Mouse (Mus musculus) brain, embryonic 14.5 days (tissue): ENCODE results near the gene Trim27.

ENCODE experiments used
- CTCF ChIP-seq: fragments of 200-500 bp; IDR thresholded peaks from 2 replicates; pipeline ENCODE4 v1.5.1; 2012; ENCODE audit warnings: inconsistent platforms, mild to moderate bottlenecking, moderate library complexity, borderline replicate concordance; ENCODE audit not compliant: insufficient read depth, insufficient read length; ENCODE audit errors: extremely low read depth
- POLR2A ChIP-seq: fragments of 200-500 bp; IDR thresholded peaks from 2 replicates; pipeline ENCODE4 v1.6.1; 2012; ENCODE audit warnings: mild to moderate bottlenecking, inconsistent platforms, borderline replicate concordance; ENCODE audit not compliant: poor library complexity, insufficient read depth, insufficient read length, severe bottlenecking; ENCODE audit errors: extremely low read depth

DNA sequence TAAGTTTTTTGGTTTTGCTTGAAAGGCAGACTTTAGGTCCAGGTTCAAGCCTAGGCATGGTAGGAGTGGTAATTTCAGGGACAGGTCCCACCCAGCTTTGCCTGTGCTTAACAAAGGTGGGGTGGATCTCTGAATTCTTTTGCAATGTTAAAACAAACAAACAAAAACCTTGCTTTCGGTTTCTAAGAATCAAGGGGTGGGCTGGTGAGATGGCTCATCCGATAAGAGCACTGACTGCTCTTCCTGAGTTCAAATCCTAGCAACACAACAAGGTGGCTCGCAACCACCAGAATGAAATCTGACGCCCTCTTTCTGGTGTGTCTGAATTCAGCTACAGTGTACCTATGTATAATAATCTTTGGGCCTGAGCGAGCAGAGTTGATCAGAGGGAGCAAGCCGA lies 46.0 kb downstream of the Trim27 start:
- TF ChIP-seq CTCF (no peak), POLR2A (no peak)
